Mouse (Mus musculus) left cerebral cortex, postnatal 14 days (tissue): ENCODE data around the gene Col23a1. TPM values are rescaled to one million over a fixed set of nuclear protein-coding genes. Genes with fewer than 3 reads are reported as not detected.
A peak's percentile ranks its signal among the peaks of the same experiment; 100 is the strongest.
"Not testable (repeated sequence)": the region's sequence is repeated elsewhere in the genome, so short reads cannot be mapped to it uniquely, and the experiment has no call there.

Experiments used
- DNase-seq, 2 experiments: peaks; one replicate each; pipeline ENCODE4 v3.0.0; 2021 to 2022; ENCODE audit warnings: low spot score in 2 of 2, mixed read lengths in 1 of 2
- intact Hi-C: fragments of 180-260 bp; cut with DNase I; formaldehyde crosslinking; loops from one replicate; pipeline ENCODE4 v1.15.1; 2025
- total RNA-seq, 2 experiments: library from RNA; stranded (reverse); gene quantifications; 2 replicates each; pipeline ENCODE4 v1.2.3; 2021

Gene Col23a1
- total RNA-seq, 2 experiments from 2014 or later: 10.7 to 12.9 TPM

DNA sequence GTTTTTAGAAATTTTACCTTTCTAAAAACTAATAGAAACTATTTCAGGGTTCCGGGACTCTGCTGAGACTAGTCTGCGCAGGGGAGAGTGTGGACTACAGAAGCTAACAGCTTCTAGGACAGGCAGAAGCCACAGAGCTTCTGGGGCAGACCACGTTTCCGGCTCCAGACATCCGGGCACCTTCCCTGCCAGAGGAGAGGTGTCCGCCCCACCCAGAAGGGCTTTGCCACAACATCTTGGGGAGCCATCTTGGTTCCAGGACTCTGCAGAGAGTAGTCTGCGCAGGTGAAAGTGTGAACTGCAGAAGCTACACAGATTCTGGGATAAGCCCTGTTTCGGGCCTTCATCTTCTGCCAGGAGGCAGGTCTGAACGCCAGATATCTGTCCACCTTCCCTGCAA is 69.3 kb downstream of the Col23a1 start:
- intact Hi-C loops, DNase-seq: not testable (repeated sequence)

DNA sequence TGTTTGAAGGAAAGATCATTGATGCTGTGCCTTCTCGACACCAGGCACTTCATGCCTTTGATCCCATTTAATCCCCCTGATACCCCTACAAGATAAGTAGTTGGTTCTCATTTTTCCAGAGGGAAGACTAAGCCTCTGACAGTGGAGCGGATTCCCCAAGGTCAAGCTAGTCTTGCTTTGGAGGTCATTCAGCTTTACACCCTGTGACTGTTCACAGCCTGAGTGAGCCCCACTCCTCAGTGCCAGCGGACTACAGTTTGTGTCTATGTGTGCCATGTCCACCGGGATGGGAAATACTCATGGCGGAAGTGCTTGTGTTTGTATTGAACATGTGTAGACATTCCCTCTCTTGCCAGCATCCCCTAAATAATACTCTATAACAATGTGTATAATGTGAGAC is 74.6 kb downstream of the Col23a1 start:
- intact Hi-C loops: no loop called here
- no peak for DNase-seq

DNA sequence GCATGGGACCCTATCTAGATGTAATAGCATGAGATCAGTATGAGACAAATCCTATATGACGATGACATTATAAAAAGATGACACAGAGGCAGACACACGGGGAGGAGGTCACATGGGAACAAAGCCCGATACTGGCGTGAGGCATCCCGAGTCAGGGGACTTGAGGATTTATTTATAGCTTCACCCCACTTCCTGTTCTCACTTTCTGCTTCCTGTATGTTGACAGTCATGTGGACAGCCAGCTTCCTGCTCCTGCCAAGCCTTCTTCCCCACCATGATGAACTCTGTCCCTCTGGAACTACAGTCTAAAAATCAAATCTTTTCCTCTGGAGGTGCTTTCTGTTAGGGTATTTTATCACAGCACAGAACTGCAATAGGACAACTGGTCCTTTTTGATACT is 77.6 kb downstream of the Col23a1 start:
- intact Hi-C loops: no loop called here
- DNase-seq: no peak

DNA sequence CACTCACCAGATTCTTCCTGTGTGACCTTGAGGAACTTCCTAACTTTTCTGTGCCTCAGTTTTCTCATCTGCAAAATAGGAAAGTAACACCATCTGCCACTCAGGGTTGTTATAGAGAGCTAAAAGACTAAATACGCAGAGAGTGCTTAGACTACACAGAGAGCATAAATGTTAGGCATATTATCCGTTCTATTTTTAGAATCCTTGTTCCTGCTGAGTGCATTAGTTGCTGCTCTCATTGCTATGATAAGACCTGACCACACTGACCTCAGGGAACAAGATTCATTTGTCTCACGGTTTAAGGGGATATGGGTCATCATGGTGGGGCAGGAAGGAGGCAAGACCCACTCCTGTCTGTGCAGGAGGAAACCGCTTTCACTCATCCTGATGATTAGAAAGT is 80.6 kb downstream of the Col23a1 start:
- intact Hi-C loops: no loop called here

DNA sequence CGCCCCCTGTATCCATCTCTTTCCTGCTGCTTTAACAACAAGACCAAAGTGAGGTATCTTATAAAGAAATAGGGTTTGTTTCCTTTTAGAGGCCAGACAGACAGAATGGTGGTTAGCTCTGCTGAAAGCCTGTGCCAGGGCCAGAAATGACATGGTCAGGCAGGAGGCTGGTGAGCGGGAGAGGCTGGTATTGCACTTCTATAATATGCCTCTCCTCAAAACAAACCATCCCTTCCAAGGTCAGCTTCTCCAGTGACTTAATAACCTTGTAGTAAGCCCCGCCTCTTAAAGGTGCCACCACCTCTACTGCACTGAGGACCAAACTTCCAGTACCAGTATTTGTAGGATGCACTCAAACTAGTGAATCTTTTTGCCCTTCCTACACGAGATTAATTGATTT is 81.6 kb downstream of the Col23a1 start:
- intact Hi-C loops: no loop called here
- DNase-seq: no peak

More for the DNA sequence above, 80.6 kb downstream of the Col23a1 start:
- DNase-seq: no peak

DNA sequence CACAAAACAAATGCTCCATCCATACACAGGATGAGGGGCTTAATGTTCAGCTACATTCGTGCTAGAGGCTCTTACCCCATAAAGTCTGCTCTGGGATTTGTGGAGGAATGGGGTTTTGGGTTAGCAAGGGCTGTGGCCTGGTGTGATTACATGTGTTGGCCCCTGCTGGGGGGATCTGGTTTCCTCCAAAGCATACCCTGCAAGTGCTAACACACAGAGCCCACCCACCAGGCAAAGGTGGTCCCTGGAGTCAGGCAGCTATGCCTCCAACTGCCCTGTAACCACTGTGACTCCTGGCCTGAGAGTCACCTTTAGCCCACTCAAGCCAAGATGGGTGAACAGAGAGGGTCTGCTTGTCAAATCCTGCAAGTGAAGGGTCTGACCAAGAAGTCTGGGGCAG is 82.2 kb downstream of the Col23a1 start:
- intact Hi-C loops: no loop called here
- no peak for DNase-seq

DNA sequence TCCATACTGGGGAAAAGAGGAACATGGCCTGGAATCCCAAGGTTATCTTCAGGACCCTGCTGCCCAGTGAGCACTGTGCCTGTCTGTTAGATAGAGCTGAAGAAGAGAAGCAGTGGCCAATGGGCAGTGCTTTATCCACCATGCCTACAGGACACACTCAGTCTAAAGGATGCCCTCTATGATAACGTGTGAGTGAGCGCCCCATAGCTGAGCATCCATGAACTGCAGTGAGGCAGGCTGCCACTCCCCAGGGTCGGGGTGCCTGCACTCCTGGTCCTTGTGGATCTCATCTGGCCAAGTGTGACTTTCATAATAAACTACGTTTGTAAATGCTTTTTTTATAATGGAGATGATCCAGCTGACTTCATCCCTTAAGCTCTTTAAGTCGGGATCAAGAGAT is 87.5 kb downstream of the Col23a1 start:
- DNase-seq: no peak
- intact Hi-C loops: no loop called here

DNA sequence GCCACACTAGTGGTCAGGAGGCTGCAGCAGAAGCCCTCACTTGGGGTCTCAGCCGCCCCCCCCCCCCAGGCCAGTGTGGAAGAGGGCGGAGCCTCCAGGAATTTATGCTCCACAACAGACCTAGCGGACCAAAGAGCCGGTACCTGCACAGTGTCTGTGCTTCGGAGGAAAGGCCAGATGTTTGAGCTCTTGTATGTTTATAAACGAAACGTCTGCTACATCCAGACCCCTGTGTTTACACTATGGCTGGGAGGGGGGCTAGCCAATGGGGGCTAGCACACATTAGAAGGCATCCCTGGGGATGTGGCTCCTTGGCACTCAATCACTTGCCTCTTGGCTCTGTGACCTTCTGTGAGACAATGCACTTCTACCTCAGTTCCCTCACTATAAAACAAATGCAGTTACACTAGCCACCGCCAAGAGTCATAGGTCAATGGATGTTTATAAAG is 99.2 kb downstream of the Col23a1 start:
- no peak for DNase-seq
- intact Hi-C loops: no loop called here

DNA sequence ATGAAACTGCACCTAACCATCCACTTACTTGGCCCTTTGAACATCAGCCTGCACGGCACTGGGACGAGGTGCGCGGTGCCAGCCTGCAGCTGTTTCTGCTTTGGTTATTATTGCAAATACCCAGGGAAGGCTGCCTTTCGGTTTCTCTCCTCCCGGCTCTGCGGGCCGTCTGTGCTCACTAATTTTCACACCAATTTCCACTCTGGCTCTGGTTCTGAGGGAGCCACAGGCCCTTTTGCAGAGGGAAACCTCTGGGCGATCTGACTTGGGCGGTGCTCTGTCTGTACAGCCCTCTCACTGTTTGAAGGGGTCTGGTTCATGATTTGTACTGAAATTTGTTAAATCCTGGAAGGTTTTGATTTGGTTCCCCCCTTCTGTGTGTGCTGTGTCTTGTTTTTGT is 100.0 kb downstream of the Col23a1 start:
- intact Hi-C loops: loop anchor here (10.0 kb wide), 1 partner anchor 45 kb away; no protein-coding TSS in a partner anchor

DNA sequence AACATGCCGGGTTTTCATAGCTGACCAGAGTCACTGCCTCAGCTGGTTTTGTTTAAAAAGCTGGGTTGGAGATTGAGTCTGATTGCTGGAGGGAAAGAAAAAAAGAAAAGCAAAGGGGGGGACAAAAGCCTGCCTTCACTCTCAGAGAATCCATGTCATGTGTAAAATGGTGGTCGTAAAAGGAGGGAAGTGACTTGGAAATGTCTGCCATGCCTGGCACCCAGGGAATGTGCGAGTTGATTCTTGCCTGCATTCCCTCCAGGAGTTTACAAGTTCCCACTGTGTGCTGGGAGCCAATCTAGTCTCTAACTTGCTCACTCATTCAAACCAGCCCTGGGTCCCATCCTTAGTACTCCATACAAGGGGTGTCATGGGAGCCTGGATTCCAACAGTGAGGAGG is 100.8 kb downstream of the Col23a1 start:
- DNase-seq: no peak
- intact Hi-C loops: loop anchor here (10.0 kb wide), 1 partner anchor 46 kb away; no protein-coding TSS in a partner anchor

More for the DNA sequence above, 100.0 kb downstream of the Col23a1 start:
- DNase-seq: no peak

DNA sequence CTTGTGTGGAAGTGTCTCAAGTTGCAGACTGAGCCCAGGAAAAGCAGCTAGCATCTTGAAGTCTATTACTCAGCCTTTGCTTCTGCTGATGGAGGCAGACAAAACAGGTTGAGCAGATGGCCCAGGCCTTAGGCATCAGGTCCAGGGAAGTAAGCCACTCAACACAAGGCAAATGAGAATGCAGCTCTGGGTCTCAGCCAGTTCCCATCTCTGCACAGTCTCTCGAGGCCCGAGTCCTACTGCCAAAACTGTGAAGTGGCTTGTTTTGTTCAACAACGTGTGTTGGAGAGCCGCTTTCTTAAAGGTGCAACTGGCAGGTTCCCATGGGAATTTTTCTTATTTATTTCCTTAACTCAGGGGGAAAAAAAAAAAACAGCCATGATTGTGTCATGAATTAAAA is 101.8 kb downstream of the Col23a1 start:
- intact Hi-C loops: loop anchor here (10.0 kb wide), 1 partner anchor 47 kb away; no protein-coding TSS in a partner anchor
- peak; percentile 50 to 83 for DNase-seq

DNA sequence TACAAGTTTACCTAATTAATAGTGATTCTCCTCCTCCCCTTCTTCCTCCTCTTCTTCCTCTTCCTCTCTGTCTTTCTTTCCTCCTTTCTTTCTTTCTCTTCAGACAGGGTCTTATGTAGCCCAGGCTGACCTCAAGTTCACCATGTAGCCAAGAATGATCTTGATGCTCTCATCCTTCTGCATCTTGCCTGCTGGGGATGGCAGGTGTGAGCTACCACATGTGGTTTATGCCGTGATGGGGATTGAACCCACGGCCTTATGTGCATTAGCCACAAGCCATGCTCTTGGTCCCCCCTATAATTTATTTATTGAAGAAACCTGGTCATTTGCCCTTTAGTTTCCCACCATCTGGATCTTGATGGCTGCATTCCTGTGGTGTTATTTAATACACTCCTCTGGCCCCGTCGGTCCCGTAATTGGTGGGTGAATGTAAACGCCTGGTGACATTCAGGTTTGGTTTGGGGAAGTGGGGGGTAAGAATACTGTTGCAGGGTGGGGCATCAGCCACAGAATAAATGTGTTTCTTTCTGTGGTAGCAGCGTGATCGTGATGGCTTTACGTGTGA is 104.7 kb downstream of the Col23a1 start:
- DNase-seq: no peak
- intact Hi-C loops: loop anchor here (10.0 kb wide), 1 partner anchor 50 kb away; no protein-coding TSS in a partner anchor

DNA sequence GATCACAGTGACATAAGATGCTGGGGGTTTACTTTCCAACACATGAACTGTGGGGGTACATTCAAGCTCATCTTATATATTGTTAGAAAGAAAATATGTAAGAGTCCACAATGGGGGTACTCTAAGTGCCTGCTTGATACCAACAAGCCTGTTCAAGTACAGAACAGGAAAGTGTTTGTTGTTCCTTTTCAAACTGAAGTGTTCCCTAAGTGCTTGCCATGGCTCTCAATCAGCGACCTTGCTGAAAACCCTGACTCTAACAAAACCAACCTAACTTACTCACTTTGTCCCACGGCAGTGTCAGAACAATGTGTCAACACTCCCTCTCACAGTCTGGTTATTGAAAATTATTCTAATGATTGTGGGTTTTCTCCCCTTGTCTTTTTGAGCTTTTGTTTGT is 106.7 kb downstream of the Col23a1 start:
- intact Hi-C loops: loop anchor here (10.0 kb wide), 1 partner anchor 52 kb away; no protein-coding TSS in a partner anchor
- no peak for DNase-seq

DNA sequence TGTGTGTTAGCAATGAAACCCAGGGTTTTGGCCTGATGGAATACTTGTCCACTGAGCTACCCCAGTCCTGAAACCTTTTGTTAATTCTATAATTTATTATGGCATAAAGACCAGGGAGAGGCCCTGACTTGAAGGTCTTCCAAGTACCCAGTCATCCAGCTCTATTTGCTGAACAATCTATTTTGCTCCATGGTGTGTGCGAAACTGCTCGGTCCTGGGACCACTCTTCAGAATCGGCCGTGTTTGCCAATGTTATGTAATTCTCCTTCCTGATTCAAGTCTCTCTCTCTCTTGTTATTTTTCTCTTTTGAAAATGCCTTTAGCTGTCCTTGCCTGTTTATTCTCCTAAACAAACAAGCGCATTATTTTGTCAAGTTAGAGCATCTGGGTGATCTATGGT is 108.4 kb downstream of the Col23a1 start:
- intact Hi-C loops: loop anchor here (10.0 kb wide), 1 partner anchor 53 kb away; no protein-coding TSS in a partner anchor
- DNase-seq: no peak

DNA sequence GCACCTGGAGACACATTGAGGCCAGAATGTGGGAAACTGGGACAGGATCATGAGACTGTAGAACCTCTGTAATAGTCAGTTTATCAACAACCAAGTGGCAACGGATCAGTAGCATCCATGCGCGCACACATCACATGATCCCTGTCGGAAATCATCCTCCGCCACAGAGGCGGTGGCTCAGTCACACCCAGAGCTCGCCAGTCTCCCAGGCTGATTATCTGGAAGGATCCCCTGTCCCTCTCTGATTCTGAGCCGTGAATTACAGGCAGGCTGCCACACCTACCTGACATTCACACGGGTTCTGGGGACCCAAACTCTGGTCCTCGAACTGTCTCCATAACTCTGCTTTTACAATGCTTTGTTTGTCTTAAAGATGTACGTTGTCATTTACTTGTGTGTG is 110.6 kb downstream of the Col23a1 start:
- DNase-seq: no peak
- intact Hi-C loops: no loop called here

DNA sequence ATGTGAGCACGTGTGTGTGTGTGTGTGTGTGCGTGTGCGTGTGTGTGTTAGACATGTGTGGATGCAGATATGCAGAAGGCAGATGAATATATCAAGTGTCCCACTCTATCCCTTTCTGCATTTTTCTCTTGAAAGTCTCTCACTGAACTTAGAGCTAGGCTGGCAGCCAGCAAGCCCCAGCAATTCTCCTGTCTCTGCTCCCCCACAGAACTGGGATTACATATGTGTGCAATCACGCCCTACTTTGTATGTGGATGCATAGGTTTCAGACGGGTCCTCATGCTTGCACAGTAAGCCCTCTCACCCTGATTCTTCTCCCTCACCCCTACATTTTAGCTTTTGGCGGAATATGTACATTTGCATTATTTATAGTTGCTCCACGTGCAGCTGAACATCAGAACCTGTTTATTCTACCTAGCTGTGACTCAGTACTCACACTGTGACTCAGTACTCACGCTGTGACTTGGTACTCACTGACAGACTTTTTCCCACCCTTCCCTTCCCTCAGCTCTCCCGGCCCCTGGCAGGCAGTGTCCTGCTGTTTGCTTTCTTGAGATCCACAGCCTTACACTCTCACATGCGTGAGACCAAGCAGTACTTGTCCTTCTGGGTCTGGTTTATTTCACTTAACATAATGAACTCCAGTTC is 111.9 kb downstream of the Col23a1 start:
- intact Hi-C loops: no loop called here

DNA sequence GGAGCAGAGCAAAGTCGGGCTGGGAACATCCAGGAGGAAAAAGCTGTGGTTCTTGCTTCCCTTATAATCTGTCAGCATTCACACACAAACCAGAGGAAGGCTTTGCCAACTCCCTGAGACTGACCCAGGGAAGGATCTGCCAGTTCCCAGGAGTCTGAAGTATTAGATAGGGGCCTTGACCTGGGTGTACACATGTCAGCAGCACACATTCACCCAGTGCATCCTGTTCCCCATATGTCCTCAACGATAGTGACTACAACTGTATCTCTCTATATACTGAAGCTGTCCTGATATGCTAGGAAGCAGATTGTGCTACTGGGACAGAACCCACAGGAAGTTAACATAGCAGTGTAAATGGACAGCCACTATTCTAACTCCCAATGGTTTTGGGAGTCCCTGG is 114.2 kb downstream of the Col23a1 start:
- no peak for DNase-seq
- intact Hi-C loops: no loop called here

More for the DNA sequence above, 111.9 kb downstream of the Col23a1 start:
- DNase-seq: peak in 1 of 2 experiments; percentile 31

DNA sequence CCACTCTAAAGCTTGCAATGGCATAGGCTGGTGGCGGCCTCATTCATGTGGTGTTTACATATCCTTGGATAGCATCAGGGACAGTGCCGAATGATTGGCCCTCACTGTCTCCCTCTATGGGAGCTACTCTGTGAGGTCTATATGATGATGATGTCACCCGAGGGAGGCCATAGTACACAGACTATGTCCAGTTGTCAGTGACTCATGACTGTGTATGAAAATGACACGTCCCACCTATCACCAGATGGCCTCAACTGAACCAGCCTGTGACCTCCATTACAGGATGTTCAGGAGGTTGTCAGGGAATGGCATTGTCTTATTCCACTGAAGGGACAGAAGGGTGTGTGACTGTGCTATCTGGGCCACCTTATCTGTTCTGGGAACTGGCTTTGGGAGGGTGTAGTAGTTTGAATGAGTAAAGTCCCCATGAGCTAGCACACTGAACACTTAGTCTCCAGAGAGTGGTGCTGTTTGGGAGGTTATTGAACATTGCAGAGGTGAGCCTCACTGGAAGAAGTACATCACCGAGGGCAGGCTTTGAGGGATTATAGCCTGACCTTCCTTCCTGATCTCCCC is 115.2 kb downstream of the Col23a1 start:
- intact Hi-C loops: no loop called here
- no peak for DNase-seq

DNA sequence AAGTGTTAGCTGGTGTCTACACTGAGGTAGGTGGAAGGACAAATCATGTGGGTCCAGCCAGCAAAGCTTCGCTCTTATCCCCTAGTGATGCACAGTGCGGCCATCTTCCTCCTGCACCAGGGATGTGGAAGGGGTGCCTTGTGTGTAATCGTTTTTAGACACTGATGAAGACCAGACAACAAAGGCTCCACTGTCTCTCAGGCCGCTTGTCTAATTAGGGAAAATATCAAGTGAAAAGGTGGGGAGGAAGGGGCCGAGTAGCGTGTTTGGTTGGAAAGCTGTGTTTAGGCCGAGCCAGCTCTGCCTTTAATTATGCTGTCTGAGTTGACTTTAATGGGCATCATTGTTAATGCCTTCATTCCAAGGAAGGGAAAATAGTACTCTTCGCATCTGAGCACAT is 116.8 kb downstream of the Col23a1 start:
- intact Hi-C loops: no loop called here
- DNase-seq: no peak

DNA sequence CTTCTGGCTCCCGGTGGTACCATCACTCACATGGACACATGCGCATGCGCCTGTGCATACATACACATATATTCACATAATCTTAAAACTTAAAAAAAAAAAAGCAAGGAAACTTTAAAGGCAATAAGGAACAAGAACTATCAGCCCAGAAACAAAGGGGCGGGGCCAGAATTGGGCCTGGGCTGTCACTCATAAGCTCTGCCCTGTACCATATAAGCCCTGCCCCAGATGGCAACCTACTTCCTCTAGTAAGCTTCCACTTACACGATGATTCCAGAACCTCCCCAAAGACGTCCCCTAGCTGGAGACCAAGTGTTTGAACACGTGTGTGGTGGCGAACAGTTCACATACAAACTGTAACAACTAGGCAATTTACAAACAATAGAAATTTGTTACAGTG is 117.6 kb downstream of the Col23a1 start:
- intact Hi-C loops: no loop called here
- no peak for DNase-seq

DNA sequence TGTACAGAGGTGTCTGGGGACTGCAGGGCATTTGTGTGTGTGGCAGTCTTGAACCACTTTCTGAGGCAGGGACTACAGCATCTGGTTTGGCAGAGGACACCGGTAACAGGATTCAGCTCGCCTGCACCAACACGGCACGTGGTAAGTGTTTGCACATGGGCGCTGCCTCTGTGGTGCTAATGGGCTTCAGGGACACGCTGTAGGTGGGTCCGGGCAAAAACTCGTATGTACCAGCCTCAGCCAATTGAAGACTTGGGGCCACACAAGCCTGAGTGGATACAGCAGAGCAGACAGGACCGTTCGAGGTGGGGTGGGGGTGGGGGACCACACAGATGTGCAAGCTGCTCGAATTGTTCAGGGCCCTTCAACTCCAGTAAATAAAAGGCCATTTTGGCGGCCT is 121.1 kb downstream of the Col23a1 start:
- no peak for DNase-seq
- intact Hi-C loops: no loop called here
